Mouse (Mus musculus) G1E (cell line): ENCODE data around the gene Wrap73.

Experiments used
- CTCF ChIP-seq: IDR thresholded peaks from 2 replicates; pipeline ENCODE4 v1.5.1; 2012; ENCODE audit warnings: low read depth, low read length, inconsistent platforms, mixed read lengths
- GATA1 ChIP-seq: IDR thresholded peaks from 2 replicates; pipeline ENCODE4 v1.6.1; 2012; ENCODE audit warnings: borderline replicate concordance, low read length, inconsistent platforms, mixed read lengths
- GATA2 ChIP-seq: IDR thresholded peaks from 2 replicates; pipeline ENCODE4 v1.6.1; 2012; ENCODE audit warnings: low read depth, low read length, inconsistent platforms, borderline replicate concordance
- POLR2AphosphoS5 ChIP-seq: IDR thresholded peaks from 2 replicates; pipeline ENCODE4 v1.6.1; 2012; ENCODE audit warnings: low read depth, low read length, inconsistent platforms; ENCODE audit not compliant: insufficient replicate concordance
- TAL1 ChIP-seq: conservative IDR thresholded peaks from 2 replicates; pipeline ENCODE4 v1.6.1; 2012; ENCODE audit warnings: low read depth, low read length, inconsistent platforms, mixed read lengths

DNA sequence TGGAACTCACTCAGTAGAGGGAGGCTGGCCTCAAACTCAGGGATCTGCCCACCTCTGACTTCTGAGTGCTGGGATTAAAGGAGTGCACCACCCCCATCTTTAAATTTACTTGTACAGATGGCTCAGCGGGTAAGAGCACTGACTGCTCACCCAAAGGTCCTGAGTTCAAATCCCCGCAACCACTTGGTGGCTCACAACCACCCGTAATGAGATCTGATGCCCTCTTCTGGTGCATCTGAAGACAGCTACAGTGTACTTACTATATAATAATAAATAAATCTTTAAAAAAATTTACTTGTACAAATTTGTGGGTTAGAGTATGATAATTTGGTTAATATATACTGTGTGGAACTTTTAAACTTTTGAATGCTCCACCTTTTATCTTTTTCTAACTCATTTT, 2.5 kb downstream of the Wrap73 start:
- TF ChIP-seq CTCF (no peak), GATA2 (no peak), GATA1 (no peak), POLR2AphosphoS5 (no peak), TAL1 (no peak)
